Mouse (Mus musculus): Measurements from ENCODE around the gene Ugp2. TPM values are rescaled to one million over a fixed set of nuclear protein-coding genes. Genes with fewer than 3 reads are reported as not detected.
"Not testable (repeated sequence)": the region's sequence is repeated elsewhere in the genome, so short reads cannot be mapped to it uniquely, and the experiment has no call there.

Ugp2 gene
- polyA plus RNA-seq, 1 experiment from 2014 or later: 76.4 TPM

- Histone ChIP-seq H3K9ac (replicated peaks; ENCODE audit: low read depth) (no peak overlapping the region), H3K36me3 (ENCODE audit: insufficient read depth, low read length) (peaks cover 7% of the 10 kb centered on the region; the same call in 1 of the 2 replicates), H3K9me3 (ENCODE audit: low read length) (no peaks in the 10 kb centered on the region), H3K4me3 (ENCODE audit: low read depth, low read length) (no peak overlapping the region), H3K4me1 (ENCODE audit: insufficient read depth, low read depth, low read length) (no peaks in the 10 kb centered on the region), H3K27me3 (replicated peaks; ENCODE audit: insufficient read depth, low read length) (no peaks in the 10 kb centered on the region), H3K27ac (ENCODE audit: low read length) (no peak overlapping the region), H3K4me2 (replicated peaks; ENCODE audit: low read depth, low read length) (no peak overlapping the region)
- WGBS: 79% methylated on average over 5 of the region's 5 CpGs
- DNase-seq (ENCODE audit: low spot score) (peak; percentile 22), ATAC-seq (no peak)
- TF ChIP-seq EP300 (IDR thresholded peaks at IDR 0.05) (no peak), CTCF (IDR thresholded peaks at IDR 0.05) (peak; percentile 73)
These were observed 62.9 kb downstream of the Ugp2 start for GRCm38 (mm10) chr11:21308119-21308518.

GRCm38 (mm10) chr11:21307078-21307668 is 63.8 kb downstream of the Ugp2 start:
- Histone ChIP-seq H3K4me3 (ENCODE audit: low read depth, low read length) (no peak overlapping the region), H3K27me3 (replicated peaks; ENCODE audit: insufficient read depth, low read length) (no peaks in the 10 kb centered on the region), H3K27ac (ENCODE audit: low read length) (no peak overlapping the region), H3K9me3 (ENCODE audit: low read length) (no peaks in the 10 kb centered on the region), H3K36me3 (ENCODE audit: insufficient read depth, low read length) (peaks cover under 1% of the 10 kb centered on the region; the same call in 1 of the 2 replicates), H3K9ac (replicated peaks; ENCODE audit: low read depth) (no peak overlapping the region), H3K4me1 (ENCODE audit: insufficient read depth, low read depth, low read length) (no peaks in the 10 kb centered on the region), H3K4me2 (replicated peaks; ENCODE audit: low read depth, low read length) (no peak overlapping the region)
- WGBS: 63% methylated on average over 5 of the region's 5 CpGs
- 0 out of 2 replicates have a peak, but pooled peaks have one; percentile 33 for ATAC-seq
- TF ChIP-seq CTCF (IDR thresholded peaks at IDR 0.05) (no peak), EP300 (IDR thresholded peaks at IDR 0.05) (no peak)
- DNase-seq (ENCODE audit: low spot score): peak; percentile 16

GRCm38 (mm10) chr11:21303619-21304018 is 67.4 kb downstream of the Ugp2 start:
- Histone ChIP-seq H3K27me3 (replicated peaks; ENCODE audit: insufficient read depth, low read length) (no peaks in the 10 kb centered on the region), H3K36me3 (ENCODE audit: insufficient read depth, low read length) (peaks cover 6% of the 10 kb centered on the region; the same call in 1 of the 2 replicates), H3K4me2 (replicated peaks; ENCODE audit: low read depth, low read length) (no peak overlapping the region), H3K27ac (ENCODE audit: low read length) (no peak overlapping the region), H3K9me3 (ENCODE audit: low read length) (no peaks in the 10 kb centered on the region), H3K4me1 (ENCODE audit: insufficient read depth, low read depth, low read length) (no peaks in the 10 kb centered on the region), H3K9ac (replicated peaks; ENCODE audit: low read depth) (no peak overlapping the region), H3K4me3 (ENCODE audit: low read depth, low read length) (no peak overlapping the region)
- TF ChIP-seq CTCF (IDR thresholded peaks at IDR 0.05) (no peak), EP300 (IDR thresholded peaks at IDR 0.05) (no peak)
- WGBS: 80% methylated on average over 3 of the region's 3 CpGs
- ATAC-seq (no peak), DNase-seq (ENCODE audit: low spot score) (no peak)

GRCm38 (mm10) chr11:21295486-21295885 is 75.5 kb downstream of the Ugp2 start:
- DNase-seq (ENCODE audit: low spot score): no peak
- TF ChIP-seq EP300 (IDR thresholded peaks at IDR 0.05) (no peak), CTCF (IDR thresholded peaks at IDR 0.05) (no peak)
- Histone ChIP-seq H3K9me3 (ENCODE audit: low read length) (no peaks in the 10 kb centered on the region), H3K4me1 (ENCODE audit: insufficient read depth, low read depth, low read length) (no peaks in the 10 kb centered on the region), H3K9ac (replicated peaks; ENCODE audit: low read depth) (no peak overlapping the region), H3K36me3 (ENCODE audit: insufficient read depth, low read length) (peaks cover 6% of the 10 kb centered on the region; the same call in 1 of the 2 replicates), H3K4me3 (ENCODE audit: low read depth, low read length) (no peak overlapping the region), H3K27ac (ENCODE audit: low read length) (no peak overlapping the region), H3K27me3 (replicated peaks; ENCODE audit: insufficient read depth, low read length) (no peaks in the 10 kb centered on the region), H3K4me2 (replicated peaks; ENCODE audit: low read depth, low read length) (no peak overlapping the region)
- ATAC-seq: no peak
- 68% methylated on average over 5 of the region's 5 CpGs for WGBS

- H3K27me3 ChIP-seq (replicated peaks; ENCODE audit: insufficient read depth, low read length); DNase-seq (ENCODE audit: low spot score); H3K4me2 ChIP-seq (replicated peaks; ENCODE audit: low read depth, low read length); H3K36me3 ChIP-seq (ENCODE audit: insufficient read depth, low read length); H3K4me1 ChIP-seq (ENCODE audit: insufficient read depth, low read depth, low read length); ATAC-seq; H3K27ac ChIP-seq (ENCODE audit: low read length); H3K9me3 ChIP-seq (ENCODE audit: low read length); H3K9ac ChIP-seq (replicated peaks; ENCODE audit: low read depth); H3K4me3 ChIP-seq (ENCODE audit: low read depth, low read length): not testable (repeated sequence)
- peak; percentile 24 for TF ChIP-seq CTCF (IDR thresholded peaks at IDR 0.05)
- 94% methylated on average over 2 of the region's 2 CpGs for WGBS
These were observed 82.8 kb downstream of the Ugp2 start for GRCm38 (mm10) chr11:21288153-21288552.

- TF ChIP-seq CTCF (IDR thresholded peaks at IDR 0.05) (no peak), EP300 (IDR thresholded peaks at IDR 0.05) (no peak)
- Histone ChIP-seq H3K4me1 (ENCODE audit: insufficient read depth, low read depth, low read length) (no peaks in the 10 kb centered on the region), H3K9ac (replicated peaks; ENCODE audit: low read depth) (no peak overlapping the region), H3K4me3 (ENCODE audit: low read depth, low read length) (no peak overlapping the region), H3K27me3 (replicated peaks; ENCODE audit: insufficient read depth, low read length) (no peaks in the 10 kb centered on the region), H3K9me3 (ENCODE audit: low read length) (no peaks in the 10 kb centered on the region), H3K4me2 (replicated peaks; ENCODE audit: low read depth, low read length) (no peak overlapping the region), H3K27ac (ENCODE audit: low read length) (no peak overlapping the region), H3K36me3 (ENCODE audit: insufficient read depth, low read length) (no peaks in the 10 kb centered on the region)
- WGBS: 63% methylated on average over 3 of the region's 3 CpGs
- no peak for DNase-seq (ENCODE audit: low spot score)
- no peak for ATAC-seq
These were observed 84.6 kb downstream of the Ugp2 start for GRCm38 (mm10) chr11:21286391-21286790.

Measured in lung, postnatal 0 days (tissue).